Comparison of ENCODE assay signal across 12 mouse cellular contexts in genomic region chr8:61665021-61665420, GRCm38 (mm10).
DNase-seq lines count a peak whose midpoint lies in the region; ATAC-seq lines count a peak whose summit lies in the region.
"Had no signal": no experiment of that assay in that cellular context is flagged by ENCODE, and none has a peak within 500 bp of the region (broad histone marks: within the 10 kb centered on the region; RNA-seq: fewer than 3 reads in every experiment).

No protein-coding gene starts in this region.

- H3K4me3 ChIP-seq in kidney, embryonic 15.5 days (replicated peaks) = no peak overlapping the region
- no peak overlapping the region for H3K4me3 ChIP-seq in embryonic facial prominence, embryonic 14.5 days (ENCODE audit: low read depth, low read length)
- H3K4me3 ChIP-seq: neural tube, embryonic 12.5 days had no signal

- H3K27ac ChIP-seq in kidney, embryonic 15.5 days = no peak overlapping the region
- H3K27ac ChIP-seq in embryonic facial prominence, embryonic 14.5 days (replicated peaks; ENCODE audit: low read depth, low read length) = 0 out of 2 replicates have a peak overlapping the region, but pooled peaks have one; percentile 2
- H3K27ac ChIP-seq: neural tube, embryonic 12.5 days had no signal

- no peaks in the 10 kb centered on the region for H3K36me3 ChIP-seq in kidney, embryonic 15.5 days
- peaks cover 9% of the 10 kb centered on the region for H3K36me3 ChIP-seq in embryonic facial prominence, embryonic 14.5 days (ENCODE audit: control insufficient read depth, insufficient read depth, low read length)
- H3K36me3 ChIP-seq: neural tube, embryonic 12.5 days had no signal

- no peak overlapping the region for H3K4me2 ChIP-seq in kidney, embryonic 15.5 days
- no peak overlapping the region for H3K4me2 ChIP-seq in embryonic facial prominence, embryonic 14.5 days (ENCODE audit: low read depth, low read length)
- H3K4me2 ChIP-seq: neural tube, embryonic 12.5 days had no signal

- peak; percentile 46 for DNase-seq in kidney, adult 11 months
- DNase-seq in NIH3T3 (ENCODE audit: low read depth) = peak; percentile 9
- DNase-seq in embryonic facial prominence, embryonic 14.5 days (ENCODE audit: low spot score) = no peak
- DNase-seq in kidney, postnatal 14 days = peak; percentile 67
- DNase-seq in left cerebral cortex, adult 11 months (ENCODE audit: low spot score) = no peak
- DNase-seq: gastrocnemius, postnatal 10 days; thymus, adult 2 months had no signal

- no peak for ATAC-seq in kidney, embryonic 15.5 days (replicated peaks; ENCODE audit: low FRiP score)
- ATAC-seq in embryonic facial prominence, embryonic 14.5 days (ENCODE audit: low read depth) = no peak
- ATAC-seq in cerebellum, adult (ENCODE audit: insufficient number of reproducible peaks, low FRiP score, low TSS enrichment) = no peak
- no peak for ATAC-seq in erythroid progenitor cell, adult 5-6 weeks (replicated peaks; ENCODE audit: low FRiP score, poor library complexity, severe bottlenecking)
- ATAC-seq: inflammation-experienced regulatory T-cells, adult 6 months had no signal

- peaks cover 15% of the 10 kb centered on the region for H3K4me1 ChIP-seq in kidney, embryonic 15.5 days
- H3K4me1 ChIP-seq in embryonic facial prominence, embryonic 14.5 days (ENCODE audit: control insufficient read depth, insufficient read depth, low read length) = peaks cover 6% of the 10 kb centered on the region; the same call in 1 of the 2 replicates

- no peaks in the 10 kb centered on the region for H3K9me3 ChIP-seq in kidney, embryonic 15.5 days (replicated peaks)
- H3K9me3 ChIP-seq in embryonic facial prominence, embryonic 14.5 days (ENCODE audit: control insufficient read depth, low read length) = no peaks in the 10 kb centered on the region
- H3K9me3 ChIP-seq: neural tube, embryonic 12.5 days had no signal

- H3K27me3 ChIP-seq in kidney, embryonic 15.5 days = no peaks in the 10 kb centered on the region
- no peaks in the 10 kb centered on the region for H3K27me3 ChIP-seq in embryonic facial prominence, embryonic 14.5 days (replicated peaks; ENCODE audit: control insufficient read depth, insufficient read depth, low read length)
- H3K27me3 ChIP-seq: neural tube, embryonic 12.5 days had no signal

- no peak overlapping the region for H3K9ac ChIP-seq in kidney, embryonic 15.5 days
- H3K9ac ChIP-seq in embryonic facial prominence, embryonic 14.5 days (ENCODE audit: low read depth, low read length) = no peak overlapping the region
- H3K9ac ChIP-seq: neural tube, embryonic 12.5 days had no signal

- WGBS in kidney, embryonic 15.5 days = 35% methylated on average over 8 of the region's 8 CpGs
- WGBS in embryonic facial prominence, embryonic 14.5 days = 16% methylated on average over 8 of the region's 8 CpGs

Comparison
In these comparisons a context has a peak if more than half of its experiments do, and no peak if none do; other contexts are left out.
1. DNase-seq: peak in kidney, adult 11 months (single experiment), NIH3T3 (single experiment) and kidney, postnatal 14 days (single experiment); none in embryonic facial prominence, embryonic 14.5 days (single experiment) and left cerebral cortex, adult 11 months (single experiment).